Mouse (Mus musculus): ENCODE measurements around the gene Plcxd2. TPM values are rescaled to one million over a fixed set of nuclear protein-coding genes. Genes with fewer than 3 reads are reported as not detected.

Gene Plcxd2
- polyA plus RNA-seq, 1 experiment from 2014 or later: 12.4 TPM

DNA sequence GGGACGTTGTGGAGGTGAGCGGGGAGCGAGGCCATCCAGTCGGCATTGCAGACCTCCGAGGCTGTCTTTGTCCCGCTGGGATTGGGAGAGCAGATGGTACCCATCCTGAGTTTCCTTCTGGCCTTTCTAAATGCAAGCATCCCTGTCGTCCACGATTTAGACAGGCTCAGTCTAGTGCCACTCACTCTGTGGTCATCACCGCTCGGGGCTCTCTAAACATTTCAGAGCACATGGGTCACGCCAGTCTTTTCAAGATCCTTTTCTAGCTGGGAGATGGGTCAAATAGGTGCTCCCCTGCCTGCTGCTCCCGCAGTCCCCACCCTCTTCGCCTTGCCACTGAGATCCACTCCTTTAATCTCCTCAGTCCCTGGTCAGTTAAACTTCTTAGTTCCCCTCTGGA, 301 bp downstream of the Plcxd2 start:
- Histone ChIP-seq H3K27me3 (replicated peaks) (no peaks in the 10 kb centered on the region), H3K4me3 (peak overlapping the region; percentile 89), H3K36me3 (replicated peaks) (no peaks in the 10 kb centered on the region), H3K27ac (peak overlapping the region; percentile 81), H3K4me2 (peak overlapping the region; percentile 81), H3K4me1 (peaks cover 19% of the 10 kb centered on the region), H3K9ac (peak overlapping the region; percentile 71), H3K9me3 (no peaks in the 10 kb centered on the region)
- ATAC-seq (replicated peaks): peak; percentile 57
- 0% methylated on average over 13 of the region's 13 CpGs for WGBS

DNA sequence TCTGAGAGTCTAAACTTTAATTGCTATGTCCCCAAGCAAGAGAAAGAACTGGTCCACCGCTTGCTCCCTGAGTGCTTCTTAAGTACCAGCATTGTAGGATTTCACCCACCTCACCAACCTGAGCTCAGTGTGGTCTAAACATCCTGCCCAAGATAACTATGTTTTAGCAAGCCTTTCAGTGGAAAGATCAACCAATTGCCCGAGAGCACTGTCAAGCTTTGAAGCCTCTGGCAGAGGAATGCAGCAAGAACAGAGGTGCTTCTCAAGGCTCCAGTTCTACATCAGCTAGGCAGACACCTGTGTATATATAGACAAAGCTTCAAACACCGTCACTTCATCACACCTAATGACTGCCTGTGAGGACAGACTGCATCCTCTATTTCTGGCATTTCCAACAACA, 1.3 kb downstream of the Plcxd2 start:
- Histone ChIP-seq H3K27me3 (replicated peaks) (no peaks in the 10 kb centered on the region), H3K9me3 (no peaks in the 10 kb centered on the region), H3K27ac (no peak overlapping the region), H3K9ac (peak overlapping the region; percentile 71; the same call in 1 of the 2 replicates), H3K4me2 (peak overlapping the region; percentile 81), H3K4me3 (peak overlapping the region; percentile 89), H3K4me1 (peaks cover 19% of the 10 kb centered on the region), H3K36me3 (replicated peaks) (no peaks in the 10 kb centered on the region)
- no peak for ATAC-seq (replicated peaks)
- WGBS: 64% methylated on average over 3 of the region's 3 CpGs

DNA sequence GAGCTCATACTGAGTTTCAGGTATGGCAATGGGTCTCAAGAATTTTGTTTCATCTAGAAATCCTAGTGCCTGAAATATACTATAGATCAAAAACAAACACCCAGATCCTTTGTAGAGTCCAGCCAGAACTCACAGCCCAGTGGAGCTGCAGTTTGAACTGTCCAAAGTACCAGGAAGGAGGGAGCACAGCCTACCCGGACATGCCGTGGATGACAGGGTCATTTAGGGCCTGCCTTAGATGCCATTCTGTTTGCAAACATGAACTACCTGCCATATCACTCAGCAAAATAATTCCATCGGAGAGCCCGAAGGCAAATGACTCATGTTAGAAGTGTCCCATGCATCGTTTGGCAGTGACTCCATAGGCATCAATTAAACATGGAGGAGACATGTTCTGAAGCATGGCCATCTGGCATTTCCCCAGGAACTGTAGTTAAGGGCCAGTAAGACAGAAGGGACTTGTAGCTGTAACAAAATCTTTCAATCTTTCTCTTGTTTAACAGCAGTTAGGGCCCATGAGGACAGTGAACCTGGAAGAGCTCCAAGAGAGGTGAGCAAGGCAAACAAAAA, 1.9 kb downstream of the Plcxd2 start:
- WGBS: 79% methylated on average over 5 of the region's 5 CpGs
- Histone ChIP-seq H3K27ac (no peak overlapping the region), H3K9ac (no peak overlapping the region), H3K4me2 (peak overlapping the region; percentile 81), H3K4me1 (peaks cover 19% of the 10 kb centered on the region), H3K4me3 (peak overlapping the region; percentile 89; the same call in 1 of the 2 replicates), H3K9me3 (no peaks in the 10 kb centered on the region), H3K27me3 (replicated peaks) (no peaks in the 10 kb centered on the region), H3K36me3 (replicated peaks) (no peaks in the 10 kb centered on the region)
- ATAC-seq (replicated peaks): no peak

DNA sequence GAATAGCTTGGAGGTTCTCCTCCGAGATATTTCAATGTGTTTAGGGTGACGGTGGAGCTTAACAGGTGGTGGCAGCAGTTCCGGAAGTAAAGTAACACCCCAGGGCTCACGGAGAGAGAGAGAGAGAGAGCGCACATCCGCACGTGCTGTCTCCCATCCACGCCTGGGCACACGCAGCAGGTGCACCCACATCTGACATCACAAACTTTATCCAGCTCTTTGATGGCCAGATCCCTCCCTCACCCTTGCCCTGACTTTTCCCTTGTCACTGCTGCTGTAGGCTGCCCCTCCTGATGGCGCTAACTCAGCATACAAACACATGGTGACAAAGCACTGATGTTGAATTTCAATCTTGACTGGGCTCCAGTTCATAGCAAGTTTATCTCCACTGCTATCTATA, 3.8 kb downstream of the Plcxd2 start:
- H3K27ac ChIP-seq: no peak overlapping the region
- H3K9me3 ChIP-seq: no peaks in the 10 kb centered on the region
- no peak for ATAC-seq (replicated peaks)
- no peaks in the 10 kb centered on the region for H3K36me3 ChIP-seq (replicated peaks)
- no peaks in the 10 kb centered on the region for H3K27me3 ChIP-seq (replicated peaks)
- H3K4me1 ChIP-seq: peaks cover 19% of the 10 kb centered on the region
- 80% methylated on average over 10 of the region's 10 CpGs for WGBS
- H3K4me3 ChIP-seq: no peak overlapping the region
- no peak overlapping the region for H3K4me2 ChIP-seq
- H3K9ac ChIP-seq: no peak overlapping the region

DNA sequence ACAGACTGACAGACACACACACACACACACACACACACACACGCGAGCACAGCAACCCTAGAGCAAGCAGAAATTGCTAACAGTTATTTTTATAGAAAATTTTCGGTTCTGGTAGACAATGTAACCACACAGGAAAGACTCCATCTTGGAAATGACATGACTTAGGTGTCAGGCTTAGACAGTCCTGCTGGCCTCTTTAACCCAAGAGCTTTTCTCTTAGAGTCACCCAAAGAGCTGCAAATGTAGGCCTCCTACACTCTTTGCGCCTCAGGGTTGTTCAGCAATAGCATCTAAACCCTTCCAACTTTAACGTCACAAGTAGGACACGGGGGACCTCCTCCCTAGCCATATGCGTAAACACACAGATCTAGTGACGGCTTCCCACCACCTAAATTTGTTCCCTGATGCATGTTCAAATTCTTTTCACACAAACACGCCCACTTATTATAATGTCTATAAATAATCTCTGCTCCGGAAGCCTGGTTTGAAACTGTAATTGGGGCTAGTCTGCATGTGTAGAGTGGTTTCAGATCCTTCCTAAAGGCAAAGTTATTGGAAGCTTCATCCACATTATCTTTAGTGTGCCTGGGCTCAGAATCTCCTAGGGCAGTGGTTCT, 8.4 kb downstream of the Plcxd2 start:
- 89% methylated on average over 10 of the region's 10 CpGs for WGBS
- peaks cover 11% of the 10 kb centered on the region; the same call in 1 of the 2 replicates for H3K4me1 ChIP-seq
- H3K4me3 ChIP-seq: no peak overlapping the region
- no peaks in the 10 kb centered on the region for H3K27me3 ChIP-seq (replicated peaks)
- no peak overlapping the region for H3K4me2 ChIP-seq
- H3K27ac ChIP-seq: no peak overlapping the region
- no peak for ATAC-seq (replicated peaks)
- H3K9ac ChIP-seq: no peak overlapping the region
- no peaks in the 10 kb centered on the region for H3K36me3 ChIP-seq (replicated peaks)
- H3K9me3 ChIP-seq: no peaks in the 10 kb centered on the region

DNA sequence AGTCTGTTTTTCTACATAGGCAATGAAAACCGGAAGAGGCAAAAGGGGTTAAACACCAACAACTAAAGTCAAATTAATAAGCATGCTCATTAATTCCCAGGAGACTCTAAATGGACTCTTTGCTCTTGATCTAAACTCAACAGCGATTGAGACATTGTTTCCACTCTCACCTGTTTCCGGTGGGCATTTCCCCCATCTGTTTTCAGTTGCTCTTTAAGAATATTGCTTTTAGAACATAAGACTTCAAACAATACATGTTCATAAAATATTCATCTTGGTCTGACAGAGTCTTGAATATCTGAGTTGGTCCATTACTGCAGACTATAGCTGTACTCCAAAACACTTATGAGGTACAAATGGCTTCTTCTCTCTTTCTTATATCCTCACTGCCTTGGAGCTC, 9.0 kb downstream of the Plcxd2 start:
- Histone ChIP-seq H3K27me3 (replicated peaks) (no peaks in the 10 kb centered on the region), H3K36me3 (replicated peaks) (no peaks in the 10 kb centered on the region), H3K4me2 (no peak overlapping the region), H3K4me1 (peaks cover 11% of the 10 kb centered on the region; the same call in 1 of the 2 replicates), H3K4me3 (no peak overlapping the region), H3K9me3 (no peaks in the 10 kb centered on the region), H3K27ac (no peak overlapping the region), H3K9ac (no peak overlapping the region)
- WGBS: 81% methylated on average over 3 of the region's 3 CpGs
- no peak for ATAC-seq (replicated peaks)

DNA sequence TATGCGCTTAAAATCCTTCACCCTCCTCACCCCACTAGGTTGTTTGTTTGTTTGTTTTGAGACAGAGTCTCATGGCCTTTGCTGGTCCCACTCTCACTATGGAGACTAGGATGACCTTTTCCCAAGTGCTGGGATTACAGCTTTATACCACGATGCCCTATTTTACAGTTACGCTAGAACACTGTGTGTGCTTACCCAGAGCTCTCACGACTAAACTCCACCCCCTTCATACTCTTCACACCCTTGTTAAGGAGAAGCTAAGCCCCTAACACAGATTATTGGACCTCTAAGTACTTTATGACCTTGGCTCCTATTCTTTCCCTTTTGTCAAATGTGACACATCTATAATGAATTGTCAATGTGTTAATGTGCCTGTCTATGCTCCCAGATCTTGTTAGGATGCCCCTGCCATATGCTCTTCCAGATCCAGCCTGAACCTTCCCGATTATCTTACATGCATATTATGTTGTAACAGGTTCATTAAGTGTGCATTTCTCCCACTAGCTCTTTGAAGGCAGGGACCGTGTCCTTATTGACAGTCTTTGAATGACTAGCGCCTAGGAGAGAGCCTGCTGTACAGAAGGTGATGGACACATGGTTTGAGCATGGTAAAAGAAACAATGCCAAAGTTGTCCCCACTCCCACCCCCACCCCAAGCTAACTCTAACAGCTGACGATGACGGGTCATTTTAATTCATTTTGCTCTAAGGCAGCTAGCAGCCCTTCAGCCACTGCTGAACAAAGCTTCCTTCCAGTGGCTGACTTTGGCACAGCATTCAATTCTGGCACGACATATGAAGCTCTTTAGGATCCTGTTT, 10.4 kb downstream of the Plcxd2 start:
- H3K27me3 ChIP-seq (replicated peaks): no peaks in the 10 kb centered on the region
- no peak overlapping the region for H3K27ac ChIP-seq
- WGBS: 29% methylated on average over 10 of the region's 10 CpGs
- peak; percentile 81 for ATAC-seq (replicated peaks)
- H3K36me3 ChIP-seq (replicated peaks): no peaks in the 10 kb centered on the region
- H3K9ac ChIP-seq: no peak overlapping the region
- no peaks in the 10 kb centered on the region for H3K9me3 ChIP-seq
- H3K4me1 ChIP-seq: peaks cover 11% of the 10 kb centered on the region; the same call in 1 of the 2 replicates
- no peak overlapping the region for H3K4me2 ChIP-seq
- no peak overlapping the region for H3K4me3 ChIP-seq

DNA sequence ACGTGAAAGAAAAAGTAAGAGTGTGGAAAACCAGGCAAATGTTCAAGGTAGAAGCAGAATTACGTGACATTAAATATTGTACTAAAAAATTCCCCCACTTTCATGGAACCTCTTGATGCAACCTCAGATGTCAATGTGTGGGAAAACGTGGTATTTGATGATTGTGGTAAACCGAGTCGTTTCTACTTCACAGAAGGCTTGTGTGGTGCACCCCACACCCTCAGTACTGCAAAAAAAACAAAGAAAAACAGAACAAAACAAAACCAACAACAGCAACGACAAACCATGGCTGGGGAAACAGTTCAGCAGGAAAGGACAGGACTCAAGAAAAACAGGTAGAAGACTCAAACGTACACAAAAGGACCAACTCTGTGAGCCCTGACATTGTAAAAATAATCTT, 11.8 kb downstream of the Plcxd2 start:
- Histone ChIP-seq H3K4me1 (peaks cover 11% of the 10 kb centered on the region; the same call in 1 of the 2 replicates), H3K27ac (no peak overlapping the region), H3K9ac (no peak overlapping the region), H3K4me3 (no peak overlapping the region), H3K4me2 (no peak overlapping the region), H3K27me3 (replicated peaks) (no peaks in the 10 kb centered on the region), H3K9me3 (no peaks in the 10 kb centered on the region), H3K36me3 (replicated peaks) (no peaks in the 10 kb centered on the region)
- WGBS: 82% methylated on average over 7 of the region's 7 CpGs
- ATAC-seq (replicated peaks): no peak

DNA sequence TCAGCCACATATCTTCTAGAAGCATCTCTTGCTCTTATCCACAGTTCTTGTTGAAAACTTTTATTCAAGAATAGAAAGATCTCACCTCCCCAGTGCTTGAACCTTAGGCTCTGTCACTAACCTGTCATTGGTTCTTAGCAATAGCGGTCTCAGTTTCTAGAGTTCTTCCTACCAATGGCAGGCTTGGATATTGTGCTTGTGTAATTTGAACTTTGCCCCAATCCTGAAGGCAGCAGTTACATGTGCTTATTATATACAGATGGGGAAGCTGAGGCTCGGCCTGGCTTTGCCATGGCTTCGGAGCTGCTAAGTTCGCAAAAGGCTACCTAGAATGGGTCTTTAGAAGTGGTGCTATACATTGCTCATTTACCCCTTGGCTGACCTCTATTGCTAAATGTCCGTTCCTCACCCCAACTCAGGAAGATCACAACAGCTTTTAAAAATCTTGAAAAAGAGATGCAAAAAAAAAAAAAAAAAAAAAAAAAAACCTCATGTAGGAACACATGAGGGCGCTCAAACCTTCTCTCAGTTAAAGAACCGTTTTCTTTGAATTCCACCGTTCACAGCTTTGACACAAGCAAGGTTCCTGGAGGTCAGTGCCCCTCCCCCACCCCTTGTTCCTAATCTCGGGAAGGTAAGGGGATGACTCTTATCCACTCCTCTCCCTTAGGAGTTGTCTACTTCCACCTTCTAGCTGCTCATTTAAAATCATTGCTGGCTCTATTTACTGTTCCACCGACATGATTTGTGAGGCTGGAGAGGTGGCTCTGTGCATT, 18.9 kb downstream of the Plcxd2 start:
- 0 out of 2 replicates have a peak, but pooled peaks have one; percentile 30 for ATAC-seq (replicated peaks)
- WGBS: 47% methylated on average over 10 of the region's 10 CpGs
- Histone ChIP-seq H3K27ac (no peak overlapping the region), H3K36me3 (replicated peaks) (no peaks in the 10 kb centered on the region), H3K9me3 (no peaks in the 10 kb centered on the region), H3K9ac (no peak overlapping the region), H3K27me3 (replicated peaks) (no peaks in the 10 kb centered on the region), H3K4me3 (no peak overlapping the region), H3K4me1 (no peaks in the 10 kb centered on the region), H3K4me2 (no peak overlapping the region)

DNA sequence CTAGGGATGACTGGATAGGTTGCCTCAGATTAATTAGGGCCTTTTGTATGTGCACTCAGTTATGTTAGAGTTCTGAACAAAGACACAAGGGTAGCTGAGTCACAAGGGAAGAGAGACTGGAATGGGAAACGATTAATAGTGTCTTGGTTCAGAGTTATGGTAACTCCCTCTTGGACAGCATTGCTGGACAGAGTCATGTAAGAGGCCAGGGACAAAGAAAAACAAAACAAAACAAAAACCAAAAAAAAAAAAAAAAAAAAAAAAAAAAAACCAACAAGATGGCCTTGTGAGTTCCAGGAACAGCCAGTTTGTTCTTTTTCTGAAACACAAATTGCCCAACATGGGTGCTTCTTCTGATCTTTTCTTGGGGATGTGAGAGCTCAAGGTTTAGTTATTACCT, 23.8 kb downstream of the Plcxd2 start:
- no peaks in the 10 kb centered on the region for H3K27me3 ChIP-seq (replicated peaks)
- no peak overlapping the region for H3K4me2 ChIP-seq
- H3K9ac ChIP-seq: no peak overlapping the region
- ATAC-seq (replicated peaks): no peak
- H3K9me3 ChIP-seq: no peaks in the 10 kb centered on the region
- H3K4me1 ChIP-seq: peaks cover 5% of the 10 kb centered on the region; the same call in 1 of the 2 replicates
- no peak overlapping the region for H3K27ac ChIP-seq
- no peak overlapping the region for H3K4me3 ChIP-seq
- 72% methylated on average over 1 of the region's 1 CpGs for WGBS
- no peaks in the 10 kb centered on the region for H3K36me3 ChIP-seq (replicated peaks)

DNA sequence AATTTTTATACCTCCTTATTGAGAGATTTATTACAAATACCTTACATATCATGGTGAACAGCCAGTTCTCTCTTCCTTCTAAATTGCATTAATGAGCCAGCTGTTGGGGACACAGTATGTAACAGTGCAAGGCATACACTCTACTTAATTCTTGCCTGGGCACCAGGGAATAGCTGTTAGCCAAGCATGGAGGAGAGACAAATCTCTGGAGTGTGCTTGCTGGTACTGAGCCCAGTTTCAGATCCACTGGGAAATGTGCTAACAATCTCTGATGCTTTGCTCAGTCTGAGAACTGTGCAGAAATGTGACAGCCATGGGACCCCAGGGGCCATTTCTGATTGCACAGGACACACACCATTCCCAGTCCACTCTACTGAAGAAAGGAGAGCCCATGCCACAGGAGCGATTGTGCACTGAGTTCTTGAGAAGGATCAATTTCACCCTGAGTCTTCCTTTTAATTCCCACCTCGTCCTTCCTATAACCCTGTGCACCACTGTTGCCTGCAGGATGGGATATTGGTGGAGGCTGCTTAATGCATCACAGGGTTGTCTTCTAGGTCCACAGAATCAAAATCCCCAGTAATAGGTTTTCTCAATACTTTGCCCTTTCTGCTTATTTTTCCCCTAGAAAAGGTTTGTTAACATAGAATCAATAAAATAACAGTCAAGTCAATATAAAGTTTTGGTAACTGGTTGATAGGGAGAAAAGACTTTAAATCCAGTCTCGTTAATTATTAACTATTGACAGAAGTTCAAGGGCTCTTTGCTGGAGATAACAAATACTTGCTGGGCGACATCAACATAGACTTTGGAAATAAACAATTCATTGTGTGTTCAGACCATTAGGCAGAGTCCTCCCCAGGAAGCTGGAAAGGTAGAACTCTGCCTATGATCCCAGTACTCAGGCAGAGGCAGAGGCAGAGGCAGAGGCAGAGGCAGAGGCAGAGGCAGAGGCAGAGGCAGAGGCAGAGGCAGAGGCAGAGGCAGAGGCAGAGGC, 25.1 kb downstream of the Plcxd2 start:
- H3K4me2 ChIP-seq: no peak overlapping the region
- peaks cover 5% of the 10 kb centered on the region; the same call in 1 of the 2 replicates for H3K4me1 ChIP-seq
- peak; percentile 79; the same call in 1 of the 2 replicates for ATAC-seq (replicated peaks)
- H3K27ac ChIP-seq: peak overlapping the region; percentile 61; the same call in 1 of the 2 replicates
- H3K36me3 ChIP-seq (replicated peaks): no peaks in the 10 kb centered on the region; the same call in 1 of the 2 replicates
- H3K27me3 ChIP-seq (replicated peaks): no peaks in the 10 kb centered on the region
- H3K9me3 ChIP-seq: no peaks in the 10 kb centered on the region
- no peak overlapping the region for H3K4me3 ChIP-seq
- no peak overlapping the region for H3K9ac ChIP-seq
- WGBS: 69% methylated on average over 4 of the region's 4 CpGs

All from midbrain, embryonic 15.5 days (tissue).